Mouse (Mus musculus) left cerebral cortex, adult 11 months (tissue): ENCODE results near the gene Nsun3.
"Not testable (repeated sequence)": the region's sequence is repeated elsewhere in the genome, so short reads cannot be mapped to it uniquely, and the experiment has no call there.

ENCODE experiments used
- DNase-seq: peaks from one replicate; pipeline ENCODE4 v3.0.0; 2022; ENCODE audit warnings: low spot score

Nsun3 gene

DNA sequence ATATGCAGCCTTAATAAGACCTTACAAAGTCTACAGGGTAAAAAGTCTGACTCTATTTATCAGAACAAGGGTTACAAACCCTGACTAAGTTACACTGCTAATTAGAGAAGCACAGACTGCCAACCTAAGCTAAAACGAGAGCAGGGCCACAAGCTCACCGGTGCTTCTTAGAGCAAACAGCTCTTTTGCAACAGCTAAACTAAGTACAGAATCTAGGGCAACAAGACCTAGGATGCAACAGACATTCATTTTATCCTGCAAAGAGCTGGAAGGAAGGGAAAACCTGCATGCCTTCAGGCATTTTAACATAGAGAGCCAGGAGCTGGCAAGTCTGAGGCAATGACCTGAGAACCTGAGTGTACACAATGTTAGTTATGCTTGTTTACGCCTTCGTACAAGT lies 33.5 kb downstream of the Nsun3 start:
- DNase-seq = no peak

DNA sequence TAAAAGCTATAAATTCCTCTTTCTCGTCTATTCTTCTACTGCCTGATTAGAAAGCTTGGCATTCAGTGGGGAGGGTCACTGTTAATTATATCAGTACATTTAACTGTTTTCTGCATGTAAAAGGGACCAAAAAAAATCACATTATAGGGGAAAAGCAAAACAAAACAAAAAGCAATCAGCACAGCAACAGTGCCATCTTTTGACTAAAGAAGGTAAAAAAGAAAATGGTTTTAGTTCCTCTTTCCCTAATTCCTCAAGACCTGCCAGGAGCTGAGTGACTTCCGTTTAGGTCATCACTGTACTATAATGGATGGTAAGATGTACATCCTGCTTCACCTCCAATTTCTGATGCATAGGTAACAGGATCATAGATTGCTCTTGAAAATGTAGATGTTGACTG lies 40.7 kb downstream of the Nsun3 start:
- no peak for DNase-seq

DNA sequence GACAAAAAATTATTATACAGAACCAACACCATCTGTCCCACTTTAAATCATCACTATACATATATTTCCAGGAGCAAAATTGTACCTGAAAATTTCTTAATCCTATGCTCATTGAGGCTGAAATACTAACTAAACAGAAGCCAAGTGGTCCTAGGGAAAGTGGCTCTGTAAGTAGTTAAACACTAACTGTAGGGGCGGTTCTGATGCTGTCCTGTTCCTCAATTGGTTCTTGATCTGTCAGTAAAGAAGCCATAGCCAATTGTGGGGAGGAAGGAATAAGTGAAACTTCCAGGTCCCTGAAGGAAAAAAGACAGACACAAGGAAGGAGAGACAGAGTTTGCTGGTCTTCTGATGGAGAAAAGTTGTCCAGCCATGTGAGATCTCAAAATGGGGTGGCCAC lies 52.3 kb downstream of the Nsun3 start:
- no peak for DNase-seq

DNA sequence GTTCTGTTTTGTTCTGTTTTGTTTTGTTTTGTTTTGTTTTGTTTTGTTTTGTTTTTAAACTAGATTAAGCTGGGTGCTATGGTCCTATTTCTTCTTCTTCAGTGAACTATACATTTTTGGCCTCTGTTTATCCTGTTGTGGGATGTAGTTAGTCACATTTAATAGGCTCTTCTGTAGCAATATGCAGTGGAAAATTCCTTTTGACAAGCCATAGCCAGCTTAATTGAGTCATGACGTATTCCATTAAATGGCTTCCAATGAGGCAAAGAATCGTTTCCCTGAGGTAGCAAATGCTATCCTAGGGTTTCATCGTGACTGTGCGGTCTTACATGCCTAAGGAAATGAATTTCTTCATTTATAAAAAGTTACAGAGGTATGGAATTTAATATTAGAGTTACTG lies 56.3 kb downstream of the Nsun3 start:
- no peak for DNase-seq

DNA sequence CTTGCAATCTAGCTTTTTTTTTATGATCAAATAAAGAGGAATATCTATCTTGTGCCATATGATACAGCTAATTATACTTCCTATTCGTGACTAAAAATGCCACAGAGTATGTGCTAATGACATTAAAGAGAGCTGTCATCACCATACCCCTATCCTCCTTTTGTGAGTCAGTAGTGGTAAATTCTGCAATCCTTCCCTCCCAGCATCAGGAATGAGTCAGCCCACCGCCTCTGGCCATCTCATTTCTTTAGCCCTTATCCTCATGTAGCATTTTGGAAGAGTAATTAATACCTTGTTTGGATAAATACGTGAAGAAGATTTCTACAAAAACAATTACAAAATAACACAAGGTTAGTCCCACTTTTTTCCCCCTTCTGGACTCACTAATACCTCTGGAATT lies 56.8 kb downstream of the Nsun3 start:
- DNase-seq = no peak

DNA sequence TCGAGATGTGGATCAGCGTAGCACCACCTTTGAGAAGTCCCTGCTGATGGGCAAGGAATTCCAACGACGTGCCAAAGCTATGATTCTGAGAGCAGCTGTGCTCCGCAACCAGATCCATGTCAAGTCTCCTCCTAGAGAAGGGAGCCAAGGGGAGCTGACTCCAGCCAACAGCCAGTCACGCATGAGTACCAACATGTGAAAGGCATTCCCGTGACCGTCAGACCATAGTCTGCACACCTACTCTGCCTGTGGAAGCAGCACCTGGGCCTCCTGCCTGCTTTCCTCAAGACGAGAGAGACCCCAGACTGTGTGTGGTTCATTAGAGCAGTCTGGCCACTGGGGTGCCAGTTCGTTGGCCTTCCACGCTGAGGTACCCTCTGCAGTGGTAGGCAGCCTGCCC lies 68.4 kb downstream of the Nsun3 start:
- DNase-seq = not testable (repeated sequence)

DNA sequence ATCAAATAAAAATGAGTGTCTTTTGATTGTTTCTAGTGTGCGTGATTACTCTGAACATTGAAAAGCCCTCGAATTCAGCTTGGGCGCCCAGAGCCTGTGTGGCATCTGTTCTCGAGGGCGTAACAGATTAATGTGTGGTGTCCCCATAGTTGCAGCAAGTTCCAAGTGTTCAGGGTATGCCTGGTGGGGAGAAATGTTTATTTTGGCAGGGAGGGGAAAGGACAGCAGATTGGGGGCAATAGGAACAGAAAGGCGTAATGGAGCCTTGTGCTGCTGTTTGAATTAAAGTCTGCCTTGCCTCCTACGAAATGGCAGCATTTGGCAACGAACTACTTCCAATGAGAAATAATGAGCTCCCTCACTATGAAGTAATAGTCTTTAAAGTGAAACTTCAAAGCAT lies 96.2 kb downstream of the Nsun3 start:
- no peak for DNase-seq

DNA sequence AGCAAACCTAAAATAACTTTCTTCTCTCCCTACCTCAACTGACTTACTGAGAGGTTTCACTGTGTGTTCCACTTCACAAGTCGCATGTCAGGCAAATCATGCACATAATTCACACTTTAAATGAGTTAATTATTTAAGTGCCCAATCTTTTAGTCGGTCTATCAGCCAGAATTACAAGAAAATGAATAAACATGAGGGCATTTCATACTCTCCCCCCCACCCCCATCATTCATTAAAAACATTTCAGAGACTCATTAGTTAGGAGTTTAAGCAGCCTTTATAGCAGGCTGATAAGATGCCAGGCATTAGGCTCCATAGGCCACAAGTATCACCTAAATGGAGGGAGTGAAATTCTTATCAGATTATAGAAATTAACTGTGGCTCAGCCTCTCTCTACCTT lies 100.5 kb downstream of the Nsun3 start:
- no peak for DNase-seq

DNA sequence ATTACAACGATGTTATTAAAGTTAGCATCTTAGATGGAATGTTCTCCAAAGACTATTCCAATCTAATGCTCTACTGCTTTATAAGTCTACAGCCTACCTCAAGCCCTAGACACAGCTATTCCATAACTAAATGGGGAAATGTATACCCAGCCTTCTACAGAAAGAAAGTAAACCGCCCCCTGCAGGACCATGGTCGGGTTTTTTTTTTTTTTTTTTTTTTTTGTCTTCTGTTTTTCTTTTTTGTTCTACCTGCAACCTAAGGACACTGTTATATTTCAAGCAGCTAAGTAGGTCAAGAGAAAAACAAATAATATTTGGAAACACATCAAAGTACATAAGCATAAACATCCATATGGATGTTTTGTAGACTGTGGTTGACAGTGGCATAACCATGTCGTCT lies 101.1 kb downstream of the Nsun3 start:
- DNase-seq = no peak
